Mouse (Mus musculus) heart, postnatal 14 days (tissue): Measurements from ENCODE around the gene Zfp318. TPM values are rescaled to one million over a fixed set of nuclear protein-coding genes. Genes with fewer than 3 reads are reported as not detected.

Experiments used
- DNase-seq, 2 experiments: peaks; one replicate each; pipeline ENCODE4 v3.0.0; 2021 to 2022
- intact Hi-C: fragments of 180-260 bp; cut with DNase I; formaldehyde crosslinking; loops from one replicate; pipeline ENCODE4 v1.15.1; 2025
- long read RNA-seq, 2 experiments: library from polyadenylated mRNA; stranded (forward); transcript quantifications; one replicate each; pipeline ENCODE4 v2.0.0; 2021
- total RNA-seq, 2 experiments: library from RNA; stranded (reverse); gene quantifications; 2 replicates each; pipeline ENCODE4 v1.2.3; 2021

Zfp318 gene
- total RNA-seq: 10 to 100 TPM; 19.2 TPM
- long read RNA-seq, experiment 1, partial matches to known transcripts: 1 of 3 reads
- long read RNA-seq, experiment 1, other reads (novel, unspliced or antisense): 0 of 3 reads
- long read RNA-seq, experiment 2, full-length matches to known transcripts: 4 of 7 reads
- long read RNA-seq, experiment 2, partial matches to known transcripts: 0 of 7 reads
- long read RNA-seq, experiment 2, other reads (novel, unspliced or antisense): 3 of 7 reads

- intact Hi-C loops: loop anchor here (5.0 to 10.0 kb wide), 2 partner anchors 136 to 819 kb away; partner anchors contain the start of genes Polr1c, Slc35b2 and Yipf3
- DNase-seq: peak; percentile 98
Observed at GRCm38 (mm10) chr17:46383294-46384060, at the start of gene Zfp318. Zfp318 (plus strand) TSS chr17:46383731.

GRCm38 (mm10) chr17:46336475-46336874, 47.1 kb upstream of the Zfp318 start:
- intact Hi-C loops: no loop called here

GRCm38 (mm10) chr17:46341208-46341607, 42.3 kb upstream of the Zfp318 start:
- no peak for DNase-seq
- intact Hi-C loops: no loop called here

More at GRCm38 (mm10) chr17:46336475-46336874, 47.1 kb upstream of the Zfp318 start:
- no peak for DNase-seq

GRCm38 (mm10) chr17:46351026-46351700, 32.4 kb upstream of the Zfp318 start:
- DNase-seq: no peak
- intact Hi-C loops: no loop called here

- peak in 1 of 2 experiments; percentile 26 for DNase-seq
- intact Hi-C loops: no loop called here
Observed at GRCm38 (mm10) chr17:46371783-46372182, 11.7 kb upstream of the Zfp318 start.

- intact Hi-C loops: no loop called here
Observed at GRCm38 (mm10) chr17:46378564-46378963, 5.0 kb upstream of the Zfp318 start.

GRCm38 (mm10) chr17:46384061-46384801, 700 bp downstream of the Zfp318 start:
- intact Hi-C loops: loop anchor here (5.0 to 10.0 kb wide), 2 partner anchors 137 to 819 kb away; partner anchors contain the start of genes Polr1c, Slc35b2 and Yipf3
- peak in 1 of 2 experiments; percentile 34 for DNase-seq

More at GRCm38 (mm10) chr17:46378564-46378963, 5.0 kb upstream of the Zfp318 start:
- DNase-seq: no peak

GRCm38 (mm10) chr17:46388200-46388599, 4.7 kb downstream of the Zfp318 start:
- intact Hi-C loops: loop anchor here (5.0 to 10.0 kb wide), 2 partner anchors 121 to 823 kb away; partner anchors contain the start of gene Slc35b2
- DNase-seq: no peak

- peak; percentile 18 to 45 for DNase-seq
Observed at GRCm38 (mm10) chr17:46393012-46393411, 9.5 kb downstream of the Zfp318 start.

GRCm38 (mm10) chr17:46394631-46395030, 11.1 kb downstream of the Zfp318 start:
- DNase-seq: no peak
- intact Hi-C loops: no loop called here

More at GRCm38 (mm10) chr17:46393012-46393411, 9.5 kb downstream of the Zfp318 start:
- intact Hi-C loops: no loop called here

GRCm38 (mm10) chr17:46408478-46408877, 24.9 kb downstream of the Zfp318 start:
- DNase-seq: no peak
- intact Hi-C loops: no loop called here

- peak; percentile 32 to 56 for DNase-seq
- intact Hi-C loops: no loop called here
Observed at GRCm38 (mm10) chr17:46418628-46419027, 35.1 kb downstream of the Zfp318 start.

- DNase-seq: no peak
- intact Hi-C loops: no loop called here
Observed at GRCm38 (mm10) chr17:46419717-46420116, 36.2 kb downstream of the Zfp318 start.

GRCm38 (mm10) chr17:46426496-46426895, 43.0 kb downstream of the Zfp318 start:
- no peak for DNase-seq
- intact Hi-C loops: no loop called here

- intact Hi-C loops: no loop called here
- DNase-seq: no peak
Observed at GRCm38 (mm10) chr17:46428761-46429414, 45.4 kb downstream of the Zfp318 start, which contains the start of gene Crip3. Crip3 (plus strand) TSS chr17:46428926.

- peak in 1 of 2 experiments; percentile 27 for DNase-seq
- intact Hi-C loops: no loop called here
Observed at GRCm38 (mm10) chr17:46433627-46434026, 50.1 kb downstream of the Zfp318 start.

GRCm38 (mm10) chr17:46436672-46437366, 53.3 kb downstream of the Zfp318 start:
- DNase-seq: peak in 1 of 2 experiments; percentile 60
- intact Hi-C loops: loop anchor here (2.0 kb wide), 1 partner anchor 74 kb away; no protein-coding TSS in a partner anchor

GRCm38 (mm10) chr17:46438298-46438873, 54.9 kb downstream of the Zfp318 start, which contains the start of gene Slc22a7:
Slc22a7 (minus strand) TSS chr17:46438457.
- intact Hi-C loops: no loop called here
- DNase-seq: no peak
